Mouse (Mus musculus): ENCODE results near the gene Car6. TPM values are rescaled to one million over a fixed set of nuclear protein-coding genes. Genes with fewer than 3 reads are reported as not detected.

Car6 gene
- total and polyA plus RNA-seq, 2 experiments from 2014 or later: not detected

DNA sequence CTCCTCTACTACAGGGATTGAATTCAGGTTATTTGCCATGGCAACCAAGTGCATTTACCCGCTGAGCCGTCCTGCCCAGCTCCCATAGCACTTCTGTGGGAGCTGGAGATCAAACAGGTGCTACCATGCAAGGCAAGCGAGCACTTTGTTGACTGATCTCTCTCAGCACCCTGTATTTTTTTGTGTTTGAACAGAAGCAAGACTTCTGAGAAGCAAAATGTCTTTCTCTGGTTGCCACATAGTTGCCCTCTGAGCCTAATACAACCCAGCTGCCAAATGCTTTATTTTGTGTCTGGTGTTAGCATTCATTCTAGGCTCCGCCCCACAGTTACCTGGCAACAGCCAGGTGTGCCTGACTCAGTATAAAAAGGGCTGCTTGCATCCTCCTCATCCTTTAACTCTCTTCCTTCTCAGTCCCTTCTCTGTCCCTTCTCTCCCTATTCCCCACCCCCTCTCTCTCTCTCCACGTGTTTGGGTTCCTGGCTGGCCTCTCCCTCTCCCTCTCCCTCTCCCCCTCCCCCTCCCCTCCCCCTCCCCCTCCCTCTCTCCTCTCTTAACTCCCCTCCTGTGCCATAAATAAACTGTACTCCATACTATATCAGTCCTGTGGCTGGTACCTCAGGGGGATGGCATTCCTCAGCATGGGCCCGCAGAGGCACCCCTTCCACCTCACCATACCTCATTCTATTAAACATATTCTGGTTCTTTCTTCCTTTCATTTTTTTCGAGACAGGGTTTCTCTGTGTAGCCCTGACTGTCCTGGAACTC lies 27.6 kb upstream of the Car6 start:
- DNase-seq (ENCODE audit: low spot score) (no peak), ATAC-seq (ENCODE audit: insufficient read depth, low read depth) (peak; percentile 52)
- Histone ChIP-seq H3K4me3 (ENCODE audit: low read depth, low read length) (no peak overlapping the region), H3K4me2 (ENCODE audit: low read depth, low read length) (no peak overlapping the region), H3K27ac (ENCODE audit: low read depth) (peak overlapping the region; percentile 39; the same call in 1 of the 2 replicates), H3K27me3 (ENCODE audit: control insufficient read depth, insufficient read depth, low read length) (no peaks in the 10 kb centered on the region), H3K9me3 (replicated peaks; ENCODE audit: control insufficient read depth, low read length) (no peaks in the 10 kb centered on the region), H3K9ac (replicated peaks; ENCODE audit: low read depth, low read length) (no peak overlapping the region), H3K36me3 (replicated peaks; ENCODE audit: control insufficient read depth, insufficient read depth, low read length) (no peaks in the 10 kb centered on the region), H3K4me1 (ENCODE audit: control insufficient read depth, insufficient read depth) (peaks cover 48% of the 10 kb centered on the region)
- TF ChIP-seq EP300 (IDR thresholded peaks at IDR 0.05; ENCODE audit: low read depth) (no peak), CTCF (IDR thresholded peaks at IDR 0.05; ENCODE audit: low read depth) (no peak)
- 48% methylated on average over 7 of the region's 7 CpGs for WGBS

GRCm38 (mm10) chr4:150226818-150227688 lies 25.9 kb upstream of the Car6 start:
- H3K36me3 ChIP-seq (replicated peaks; ENCODE audit: control insufficient read depth, insufficient read depth, low read length): no peaks in the 10 kb centered on the region
- DNase-seq (ENCODE audit: low spot score): peak; percentile 47
- H3K9ac ChIP-seq (replicated peaks; ENCODE audit: low read depth, low read length): no peak overlapping the region
- H3K9me3 ChIP-seq (replicated peaks; ENCODE audit: control insufficient read depth, low read length): no peaks in the 10 kb centered on the region
- H3K4me1 ChIP-seq (ENCODE audit: control insufficient read depth, insufficient read depth): peaks cover 47% of the 10 kb centered on the region
- H3K27ac ChIP-seq (ENCODE audit: low read depth): peak overlapping the region; percentile 4; the same call in 1 of the 2 replicates
- H3K4me3 ChIP-seq (ENCODE audit: low read depth, low read length): no peak overlapping the region
- peak; percentile 59 for ATAC-seq (ENCODE audit: insufficient read depth, low read depth)
- no peaks in the 10 kb centered on the region for H3K27me3 ChIP-seq (ENCODE audit: control insufficient read depth, insufficient read depth, low read length)
- H3K4me2 ChIP-seq (ENCODE audit: low read depth, low read length): no peak overlapping the region
- TF ChIP-seq CTCF (IDR thresholded peaks at IDR 0.05; ENCODE audit: low read depth) (no peak), EP300 (IDR thresholded peaks at IDR 0.05; ENCODE audit: low read depth) (no peak)
- WGBS: 50% methylated on average over 7 of the region's 7 CpGs

DNA sequence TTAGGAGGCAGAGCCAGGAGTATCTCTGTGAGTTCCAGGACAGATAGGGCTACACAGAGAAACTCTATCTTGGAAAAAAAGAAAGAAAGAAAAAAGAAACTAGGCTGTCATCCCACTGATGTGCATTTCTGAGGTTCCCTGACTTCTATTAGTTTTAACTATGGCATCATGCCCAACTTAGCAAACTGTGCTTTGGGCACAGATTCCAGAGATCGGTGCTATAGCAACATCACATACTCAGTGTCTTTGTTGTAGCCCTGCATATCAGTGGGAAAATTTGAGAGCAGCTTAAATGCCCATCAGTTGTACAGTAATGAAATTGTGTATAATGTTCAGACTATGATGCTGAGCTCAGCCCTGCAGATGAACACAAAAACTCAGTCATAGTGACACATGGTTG lies 24.6 kb upstream of the Car6 start:
- Histone ChIP-seq H3K27me3 (ENCODE audit: control insufficient read depth, insufficient read depth, low read length) (no peaks in the 10 kb centered on the region), H3K4me2 (ENCODE audit: low read depth, low read length) (no peak overlapping the region), H3K27ac (ENCODE audit: low read depth) (no peak overlapping the region), H3K4me3 (ENCODE audit: low read depth, low read length) (no peak overlapping the region), H3K9me3 (replicated peaks; ENCODE audit: control insufficient read depth, low read length) (no peaks in the 10 kb centered on the region), H3K4me1 (ENCODE audit: control insufficient read depth, insufficient read depth) (peaks cover 33% of the 10 kb centered on the region), H3K36me3 (replicated peaks; ENCODE audit: control insufficient read depth, insufficient read depth, low read length) (no peaks in the 10 kb centered on the region), H3K9ac (replicated peaks; ENCODE audit: low read depth, low read length) (no peak overlapping the region)
- ATAC-seq (ENCODE audit: insufficient read depth, low read depth): no peak
- no peak for DNase-seq (ENCODE audit: low spot score)
- WGBS: 85% methylated on average over 1 of the region's 1 CpGs
- TF ChIP-seq EP300 (IDR thresholded peaks at IDR 0.05; ENCODE audit: low read depth): no peak
- no peak for TF ChIP-seq CTCF (IDR thresholded peaks at IDR 0.05; ENCODE audit: low read depth)

- Histone ChIP-seq H3K27ac (ENCODE audit: low read depth) (no peak overlapping the region), H3K4me1 (ENCODE audit: control insufficient read depth, insufficient read depth) (peaks cover 18% of the 10 kb centered on the region; the same call in 1 of the 2 replicates), H3K9me3 (replicated peaks; ENCODE audit: control insufficient read depth, low read length) (no peaks in the 10 kb centered on the region), H3K4me3 (ENCODE audit: low read depth, low read length) (no peak overlapping the region), H3K27me3 (ENCODE audit: control insufficient read depth, insufficient read depth, low read length) (no peaks in the 10 kb centered on the region), H3K4me2 (ENCODE audit: low read depth, low read length) (no peak overlapping the region), H3K9ac (replicated peaks; ENCODE audit: low read depth, low read length) (no peak overlapping the region), H3K36me3 (replicated peaks; ENCODE audit: control insufficient read depth, insufficient read depth, low read length) (no peaks in the 10 kb centered on the region)
- ATAC-seq (ENCODE audit: insufficient read depth, low read depth): no peak
- TF ChIP-seq EP300 (IDR thresholded peaks at IDR 0.05; ENCODE audit: low read depth): no peak
- WGBS: 86% methylated on average over 4 of the region's 4 CpGs
- DNase-seq (ENCODE audit: low spot score): no peak
These were observed 22.7 kb upstream of the Car6 start for GRCm38 (mm10) chr4:150223830-150224229.

DNA sequence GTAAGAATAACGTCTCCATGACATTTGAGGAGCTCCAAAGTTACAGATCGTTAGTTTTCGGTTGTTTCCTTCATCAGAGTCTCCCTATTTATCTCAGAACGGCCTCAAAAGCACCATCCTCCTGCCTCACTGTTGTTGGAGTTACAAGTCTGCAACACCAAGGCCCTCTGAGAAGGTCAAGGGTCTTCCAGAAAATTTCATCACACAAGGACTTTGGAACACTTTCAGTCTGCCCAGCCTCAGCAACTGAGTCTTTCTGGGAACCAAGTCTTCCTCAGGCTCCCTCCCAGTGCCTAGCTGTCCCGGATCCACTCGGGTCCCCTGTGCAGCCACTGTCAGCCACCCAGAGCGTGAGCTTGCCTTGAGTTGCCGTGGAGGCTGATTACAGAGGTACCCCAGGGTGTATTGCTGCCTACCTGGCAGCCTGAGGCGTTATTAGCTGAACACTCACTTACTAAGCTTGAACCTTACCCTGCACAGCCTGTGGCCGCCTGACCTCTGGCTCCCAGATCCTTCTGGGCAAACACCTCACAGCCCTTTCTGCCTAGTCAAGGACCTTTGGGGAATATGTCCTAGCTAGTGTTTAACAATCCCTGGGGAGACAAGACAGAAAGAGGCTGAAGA lies 20.0 kb upstream of the Car6 start:
- H3K27ac ChIP-seq (ENCODE audit: low read depth): no peak overlapping the region
- H3K9me3 ChIP-seq (replicated peaks; ENCODE audit: control insufficient read depth, low read length): no peaks in the 10 kb centered on the region
- no peak for TF ChIP-seq CTCF (IDR thresholded peaks at IDR 0.05; ENCODE audit: low read depth)
- TF ChIP-seq EP300 (IDR thresholded peaks at IDR 0.05; ENCODE audit: low read depth): no peak
- H3K4me1 ChIP-seq (ENCODE audit: control insufficient read depth, insufficient read depth): no peaks in the 10 kb centered on the region
- DNase-seq (ENCODE audit: low spot score) (no peak), ATAC-seq (ENCODE audit: insufficient read depth, low read depth) (no peak)
- no peak overlapping the region for H3K9ac ChIP-seq (replicated peaks; ENCODE audit: low read depth, low read length)
- 60% methylated on average over 10 of the region's 10 CpGs for WGBS
- H3K36me3 ChIP-seq (replicated peaks; ENCODE audit: control insufficient read depth, insufficient read depth, low read length): no peaks in the 10 kb centered on the region
- peak overlapping the region; percentile 34; the same call in 1 of the 2 replicates for H3K4me2 ChIP-seq (ENCODE audit: low read depth, low read length)
- H3K4me3 ChIP-seq (ENCODE audit: low read depth, low read length): no peak overlapping the region
- no peaks in the 10 kb centered on the region for H3K27me3 ChIP-seq (ENCODE audit: control insufficient read depth, insufficient read depth, low read length)
